Mouse (Mus musculus) kidney, postnatal 14 days (tissue): ENCODE data around the gene Nptxr.

Source experiments
- DNase-seq: peaks from one replicate; pipeline ENCODE4 v3.0.0; 2022; ENCODE audit warnings: mixed read lengths

Gene Nptxr

GRCm38 (mm10) chr15:79787815-79788214, 16.8 kb downstream of the Nptxr start:
- DNase-seq, result no peak

- DNase-seq, result no peak
These were observed 19.5 kb downstream of the Nptxr start for GRCm38 (mm10) chr15:79785056-79785455.

GRCm38 (mm10) chr15:79777749-79778148, 26.8 kb downstream of the Nptxr start, which contains the start of gene Dnal4:
TSS of gene Dnal4 (minus strand) at chr15:79777849.
- DNase-seq, result no peak

GRCm38 (mm10) chr15:79775662-79776061, 28.9 kb downstream of the Nptxr start:
- DNase-seq, result no peak

- peak; percentile 98 for DNase-seq
These were observed 30.2 kb downstream of the Nptxr start for GRCm38 (mm10) chr15:79774117-79775027.

GRCm38 (mm10) chr15:79770629-79771240, 33.8 kb downstream of the Nptxr start:
- no peak for DNase-seq

- no peak for DNase-seq
These were observed 36.3 kb downstream of the Nptxr start for GRCm38 (mm10) chr15:79768302-79768701.

- DNase-seq, result no peak
These were observed 37.1 kb downstream of the Nptxr start for GRCm38 (mm10) chr15:79767327-79767961.

GRCm38 (mm10) chr15:79766586-79767071, 37.9 kb downstream of the Nptxr start:
- DNase-seq, result no peak

- no peak for DNase-seq
These were observed 38.4 kb downstream of the Nptxr start for GRCm38 (mm10) chr15:79766168-79766567.

- DNase-seq, result peak; percentile 78
These were observed 39.2 kb downstream of the Nptxr start for GRCm38 (mm10) chr15:79765361-79765760.

- no peak for DNase-seq
These were observed 39.9 kb downstream of the Nptxr start for GRCm38 (mm10) chr15:79764539-79765267.

- no peak for DNase-seq
These were observed 40.8 kb downstream of the Nptxr start for GRCm38 (mm10) chr15:79763601-79764246.

GRCm38 (mm10) chr15:79763001-79763400, 41.6 kb downstream of the Nptxr start:
- no peak for DNase-seq

GRCm38 (mm10) chr15:79760956-79761355, 43.6 kb downstream of the Nptxr start:
- DNase-seq, result no peak

GRCm38 (mm10) chr15:79757118-79757517, 47.4 kb downstream of the Nptxr start:
- no peak for DNase-seq

GRCm38 (mm10) chr15:79755977-79756625, 48.5 kb downstream of the Nptxr start:
- no peak for DNase-seq

GRCm38 (mm10) chr15:79755176-79755575, 49.4 kb downstream of the Nptxr start:
- DNase-seq, result no peak

- no peak for DNase-seq
These were observed 50.7 kb downstream of the Nptxr start for GRCm38 (mm10) chr15:79753873-79754272.

- DNase-seq, result no peak
These were observed 51.2 kb downstream of the Nptxr start for GRCm38 (mm10) chr15:79753420-79753752.

- peak; percentile 81 for DNase-seq
These were observed 51.7 kb downstream of the Nptxr start for GRCm38 (mm10) chr15:79752742-79753419.
